Mouse (Mus musculus): ENCODE data around the gene Cd47. TPM values are rescaled to one million over a fixed set of nuclear protein-coding genes. Genes with fewer than 3 reads are reported as not detected.

Gene Cd47
- polyA plus RNA-seq, 1 experiment from 2014 or later, result 152 TPM

GRCm38 (mm10) chr16:49892252-49892651 is 91.9 kb downstream of the Cd47 start:
- Histone ChIP-seq H3K4me3 (replicated peaks; ENCODE audit: low read length) (no peak overlapping the region), H3K36me3 (replicated peaks; ENCODE audit: control insufficient read depth, insufficient read depth) (peaks cover 16% of the 10 kb centered on the region), H3K4me2 (replicated peaks) (no peak overlapping the region), H3K27me3 (ENCODE audit: control insufficient read depth, insufficient read depth, low read length) (no peaks in the 10 kb centered on the region), H3K27ac (no peak overlapping the region), H3K9ac (no peak overlapping the region), H3K9me3 (ENCODE audit: control insufficient read depth, low read length) (0 out of 2 replicates have a peak, but pooled peaks cover 3% of the 10 kb centered on the region), H3K4me1 (replicated peaks; ENCODE audit: control insufficient read depth, insufficient read depth, low read length) (no peaks in the 10 kb centered on the region)
- ATAC-seq (ENCODE audit: low FRiP score) (no peak), DNase-seq (ENCODE audit: low spot score) (no peak)
- 98% methylated on average over 3 of the region's 3 CpGs for WGBS

- Histone ChIP-seq H3K9me3 (ENCODE audit: control insufficient read depth, low read length) (0 out of 2 replicates have a peak, but pooled peaks cover 3% of the 10 kb centered on the region), H3K4me1 (replicated peaks; ENCODE audit: control insufficient read depth, insufficient read depth, low read length) (no peaks in the 10 kb centered on the region), H3K27ac (no peak overlapping the region), H3K4me3 (replicated peaks; ENCODE audit: low read length) (no peak overlapping the region), H3K9ac (no peak overlapping the region), H3K36me3 (replicated peaks; ENCODE audit: control insufficient read depth, insufficient read depth) (peaks cover 17% of the 10 kb centered on the region), H3K27me3 (ENCODE audit: control insufficient read depth, insufficient read depth, low read length) (no peaks in the 10 kb centered on the region), H3K4me2 (replicated peaks) (no peak overlapping the region)
- DNase-seq (ENCODE audit: low spot score), result no peak
- no peak for ATAC-seq (ENCODE audit: low FRiP score)
- WGBS, result 73% methylated on average over 2 of the region's 2 CpGs
These were observed 92.6 kb downstream of the Cd47 start for GRCm38 (mm10) chr16:49892945-49893344.

- 73% methylated on average over 4 of the region's 4 CpGs for WGBS
- no peak overlapping the region for H3K4me2 ChIP-seq (replicated peaks)
- ATAC-seq (ENCODE audit: low FRiP score), result no peak
- H3K4me3 ChIP-seq (replicated peaks; ENCODE audit: low read length), result no peak overlapping the region
- H3K9me3 ChIP-seq (ENCODE audit: control insufficient read depth, low read length), result 0 out of 2 replicates have a peak, but pooled peaks cover 3% of the 10 kb centered on the region
- DNase-seq (ENCODE audit: low spot score), result no peak
- peaks cover 26% of the 10 kb centered on the region for H3K36me3 ChIP-seq (replicated peaks; ENCODE audit: control insufficient read depth, insufficient read depth)
- H3K9ac ChIP-seq, result no peak overlapping the region
- no peaks in the 10 kb centered on the region for H3K27me3 ChIP-seq (ENCODE audit: control insufficient read depth, insufficient read depth, low read length)
- H3K4me1 ChIP-seq (replicated peaks; ENCODE audit: control insufficient read depth, insufficient read depth, low read length), result no peaks in the 10 kb centered on the region
- H3K27ac ChIP-seq, result no peak overlapping the region
These were observed 94.3 kb downstream of the Cd47 start for GRCm38 (mm10) chr16:49894624-49895023.

- no peak for ATAC-seq (ENCODE audit: low FRiP score)
- H3K4me3 ChIP-seq (replicated peaks; ENCODE audit: low read length), result no peak overlapping the region
- 0 out of 2 replicates have a peak, but pooled peaks cover 3% of the 10 kb centered on the region for H3K9me3 ChIP-seq (ENCODE audit: control insufficient read depth, low read length)
- no peak overlapping the region for H3K9ac ChIP-seq
- 79% methylated on average over 8 of the region's 8 CpGs for WGBS
- no peaks in the 10 kb centered on the region for H3K27me3 ChIP-seq (ENCODE audit: control insufficient read depth, insufficient read depth, low read length)
- H3K36me3 ChIP-seq (replicated peaks; ENCODE audit: control insufficient read depth, insufficient read depth), result peaks cover 26% of the 10 kb centered on the region
- H3K4me2 ChIP-seq (replicated peaks), result no peak overlapping the region
- H3K27ac ChIP-seq, result no peak overlapping the region
- DNase-seq (ENCODE audit: low spot score), result no peak
- no peaks in the 10 kb centered on the region for H3K4me1 ChIP-seq (replicated peaks; ENCODE audit: control insufficient read depth, insufficient read depth, low read length)
These were observed 95.8 kb downstream of the Cd47 start for GRCm38 (mm10) chr16:49896132-49896531.

- ATAC-seq (ENCODE audit: low FRiP score), result no peak
- H3K27me3 ChIP-seq (ENCODE audit: control insufficient read depth, insufficient read depth, low read length), result no peaks in the 10 kb centered on the region
- H3K9ac ChIP-seq, result no peak overlapping the region
- no peak overlapping the region for H3K27ac ChIP-seq
- H3K4me1 ChIP-seq (replicated peaks; ENCODE audit: control insufficient read depth, insufficient read depth, low read length), result no peaks in the 10 kb centered on the region; the same call in 1 of the 2 replicates
- H3K36me3 ChIP-seq (replicated peaks; ENCODE audit: control insufficient read depth, insufficient read depth), result peaks cover 17% of the 10 kb centered on the region
- DNase-seq (ENCODE audit: low spot score), result no peak
- no peak overlapping the region for H3K4me2 ChIP-seq (replicated peaks)
- H3K9me3 ChIP-seq (ENCODE audit: control insufficient read depth, low read length), result no peaks in the 10 kb centered on the region
- no peak overlapping the region for H3K4me3 ChIP-seq (replicated peaks; ENCODE audit: low read length)
These were observed 101.1 kb downstream of the Cd47 start for GRCm38 (mm10) chr16:49901395-49901794.

GRCm38 (mm10) chr16:49902083-49902482 is 101.8 kb downstream of the Cd47 start:
- Histone ChIP-seq H3K4me1 (replicated peaks; ENCODE audit: control insufficient read depth, insufficient read depth, low read length) (no peaks in the 10 kb centered on the region; the same call in 1 of the 2 replicates), H3K27me3 (ENCODE audit: control insufficient read depth, insufficient read depth, low read length) (no peaks in the 10 kb centered on the region), H3K4me3 (replicated peaks; ENCODE audit: low read length) (no peak overlapping the region), H3K4me2 (replicated peaks) (no peak overlapping the region), H3K9me3 (ENCODE audit: control insufficient read depth, low read length) (no peaks in the 10 kb centered on the region), H3K27ac (no peak overlapping the region), H3K9ac (no peak overlapping the region), H3K36me3 (replicated peaks; ENCODE audit: control insufficient read depth, insufficient read depth) (peaks cover 11% of the 10 kb centered on the region)
- ATAC-seq (ENCODE audit: low FRiP score) (no peak), DNase-seq (ENCODE audit: low spot score) (no peak)
- 98% methylated on average over 5 of the region's 5 CpGs for WGBS

GRCm38 (mm10) chr16:49904248-49904930 is 104.1 kb downstream of the Cd47 start:
- Histone ChIP-seq H3K27ac (no peak overlapping the region), H3K4me2 (replicated peaks) (no peak overlapping the region)
- 91% methylated on average over 10 of the region's 10 CpGs for WGBS

GRCm38 (mm10) chr16:49905041-49905440 is 104.7 kb downstream of the Cd47 start:
- Histone ChIP-seq H3K4me1 (replicated peaks; ENCODE audit: control insufficient read depth, insufficient read depth, low read length) (no peaks in the 10 kb centered on the region; the same call in 1 of the 2 replicates), H3K27me3 (ENCODE audit: control insufficient read depth, insufficient read depth, low read length) (no peaks in the 10 kb centered on the region), H3K9ac (no peak overlapping the region), H3K4me3 (replicated peaks; ENCODE audit: low read length) (no peak overlapping the region), H3K27ac (no peak overlapping the region), H3K4me2 (replicated peaks) (no peak overlapping the region), H3K36me3 (replicated peaks; ENCODE audit: control insufficient read depth, insufficient read depth) (no peaks in the 10 kb centered on the region), H3K9me3 (ENCODE audit: control insufficient read depth, low read length) (no peaks in the 10 kb centered on the region)
- 89% methylated on average over 3 of the region's 3 CpGs for WGBS
- DNase-seq (ENCODE audit: low spot score), result no peak
- ATAC-seq (ENCODE audit: low FRiP score), result no peak

More at GRCm38 (mm10) chr16:49904248-49904930, 104.1 kb downstream of the Cd47 start:
- H3K4me3 ChIP-seq (replicated peaks; ENCODE audit: low read length), result no peak overlapping the region
- DNase-seq (ENCODE audit: low spot score), result no peak
- H3K27me3 ChIP-seq (ENCODE audit: control insufficient read depth, insufficient read depth, low read length), result no peaks in the 10 kb centered on the region
- ATAC-seq (ENCODE audit: low FRiP score), result no peak
- H3K9ac ChIP-seq, result no peak overlapping the region
- no peaks in the 10 kb centered on the region for H3K9me3 ChIP-seq (ENCODE audit: control insufficient read depth, low read length)
- peaks cover 2% of the 10 kb centered on the region; the same call in 1 of the 2 replicates for H3K36me3 ChIP-seq (replicated peaks; ENCODE audit: control insufficient read depth, insufficient read depth)
- no peaks in the 10 kb centered on the region; the same call in 1 of the 2 replicates for H3K4me1 ChIP-seq (replicated peaks; ENCODE audit: control insufficient read depth, insufficient read depth, low read length)

- Histone ChIP-seq H3K27ac (no peak overlapping the region; the same call in 1 of the 2 replicates), H3K4me2 (replicated peaks) (no peak overlapping the region), H3K4me3 (replicated peaks; ENCODE audit: low read length) (no peak overlapping the region), H3K9ac (no peak overlapping the region), H3K9me3 (ENCODE audit: control insufficient read depth, low read length) (no peaks in the 10 kb centered on the region), H3K4me1 (replicated peaks; ENCODE audit: control insufficient read depth, insufficient read depth, low read length) (no peaks in the 10 kb centered on the region; the same call in 1 of the 2 replicates), H3K27me3 (ENCODE audit: control insufficient read depth, insufficient read depth, low read length) (no peaks in the 10 kb centered on the region), H3K36me3 (replicated peaks; ENCODE audit: control insufficient read depth, insufficient read depth) (no peaks in the 10 kb centered on the region; the same call in 1 of the 2 replicates)
- no peak for DNase-seq (ENCODE audit: low spot score)
- 88% methylated on average over 8 of the region's 8 CpGs for WGBS
- ATAC-seq (ENCODE audit: low FRiP score), result no peak
These were observed 105.3 kb downstream of the Cd47 start for GRCm38 (mm10) chr16:49905601-49906001.
